Mouse (Mus musculus): Measurements from ENCODE around the gene Hcrtr1. TPM values are rescaled to one million over a fixed set of nuclear protein-coding genes. Genes with fewer than 3 reads are reported as not detected.

The Hcrtr1 gene
- polyA plus RNA-seq, 1 experiment from 2014 or later = 1.6 TPM

- 70% methylated on average over 6 of the region's 6 CpGs for WGBS
- Histone ChIP-seq H3K9ac (replicated peaks; ENCODE audit: low read length) (no peak overlapping the region), H3K9me3 (ENCODE audit: control insufficient read depth, low read length) (no peaks in the 10 kb centered on the region), H3K27me3 (ENCODE audit: control insufficient read depth, insufficient read depth, low read length) (peaks cover 2% of the 10 kb centered on the region; the same call in 1 of the 2 replicates), H3K4me2 (ENCODE audit: low read length) (no peak overlapping the region), H3K36me3 (ENCODE audit: control insufficient read depth, insufficient read depth, low read length) (no peaks in the 10 kb centered on the region), H3K4me1 (ENCODE audit: control insufficient read depth, insufficient read depth, low read length) (peaks cover under 1% of the 10 kb centered on the region; the same call in 1 of the 2 replicates), H3K4me3 (replicated peaks; ENCODE audit: low read depth, low read length) (no peak overlapping the region), H3K27ac (replicated peaks; ENCODE audit: low read depth, low read length) (no peak overlapping the region)
- ATAC-seq (ENCODE audit: low FRiP score, low TSS enrichment) (no peak), DNase-seq (no peak)
These were observed 5.8 kb downstream of the Hcrtr1 start for GRCm38 (mm10) chr4:130133399-130133798.

- Histone ChIP-seq H3K9me3 (ENCODE audit: control insufficient read depth, low read length) (no peaks in the 10 kb centered on the region), H3K9ac (replicated peaks; ENCODE audit: low read length) (no peak overlapping the region), H3K27me3 (ENCODE audit: control insufficient read depth, insufficient read depth, low read length) (no peaks in the 10 kb centered on the region), H3K4me2 (ENCODE audit: low read length) (no peak overlapping the region), H3K36me3 (ENCODE audit: control insufficient read depth, insufficient read depth, low read length) (peaks cover 13% of the 10 kb centered on the region), H3K27ac (replicated peaks; ENCODE audit: low read depth, low read length) (no peak overlapping the region), H3K4me1 (ENCODE audit: control insufficient read depth, insufficient read depth, low read length) (no peaks in the 10 kb centered on the region), H3K4me3 (replicated peaks; ENCODE audit: low read depth, low read length) (no peak overlapping the region)
- ATAC-seq (ENCODE audit: low FRiP score, low TSS enrichment) (no peak), DNase-seq (no peak)
- WGBS = 88% methylated on average over 7 of the region's 7 CpGs
These were observed 7.6 kb downstream of the Hcrtr1 start for GRCm38 (mm10) chr4:130131448-130132105.

GRCm38 (mm10) chr4:130130641-130131350, 8.4 kb downstream of the Hcrtr1 start:
- Histone ChIP-seq H3K9ac (replicated peaks; ENCODE audit: low read length) (no peak overlapping the region), H3K9me3 (ENCODE audit: control insufficient read depth, low read length) (no peaks in the 10 kb centered on the region), H3K4me2 (ENCODE audit: low read length) (no peak overlapping the region), H3K27ac (replicated peaks; ENCODE audit: low read depth, low read length) (no peak overlapping the region), H3K27me3 (ENCODE audit: control insufficient read depth, insufficient read depth, low read length) (no peaks in the 10 kb centered on the region), H3K4me1 (ENCODE audit: control insufficient read depth, insufficient read depth, low read length) (no peaks in the 10 kb centered on the region), H3K4me3 (replicated peaks; ENCODE audit: low read depth, low read length) (no peak overlapping the region), H3K36me3 (ENCODE audit: control insufficient read depth, insufficient read depth, low read length) (peaks cover 21% of the 10 kb centered on the region)
- ATAC-seq (ENCODE audit: low FRiP score, low TSS enrichment) (no peak), DNase-seq (no peak)
- WGBS = 53% methylated on average over 13 of the region's 13 CpGs

GRCm38 (mm10) chr4:130130082-130130481, 9.1 kb downstream of the Hcrtr1 start:
- no peak overlapping the region for H3K9ac ChIP-seq (replicated peaks; ENCODE audit: low read length)
- H3K4me1 ChIP-seq (ENCODE audit: control insufficient read depth, insufficient read depth, low read length) = no peaks in the 10 kb centered on the region
- DNase-seq = no peak
- H3K9me3 ChIP-seq (ENCODE audit: control insufficient read depth, low read length) = no peaks in the 10 kb centered on the region
- peaks cover 28% of the 10 kb centered on the region for H3K36me3 ChIP-seq (ENCODE audit: control insufficient read depth, insufficient read depth, low read length)
- no peak overlapping the region for H3K27ac ChIP-seq (replicated peaks; ENCODE audit: low read depth, low read length)
- no peak for ATAC-seq (ENCODE audit: low FRiP score, low TSS enrichment)
- no peaks in the 10 kb centered on the region for H3K27me3 ChIP-seq (ENCODE audit: control insufficient read depth, insufficient read depth, low read length)
- H3K4me2 ChIP-seq (ENCODE audit: low read length) = no peak overlapping the region
- H3K4me3 ChIP-seq (replicated peaks; ENCODE audit: low read depth, low read length) = no peak overlapping the region
- WGBS = 80% methylated on average over 10 of the region's 10 CpGs

- 87% methylated on average over 5 of the region's 5 CpGs for WGBS
- no peaks in the 10 kb centered on the region for H3K4me1 ChIP-seq (ENCODE audit: control insufficient read depth, insufficient read depth, low read length)
- DNase-seq = no peak
- no peak overlapping the region for H3K27ac ChIP-seq (replicated peaks; ENCODE audit: low read depth, low read length)
- no peak for ATAC-seq (ENCODE audit: low FRiP score, low TSS enrichment)
- no peak overlapping the region for H3K9ac ChIP-seq (replicated peaks; ENCODE audit: low read length)
- no peak overlapping the region for H3K4me3 ChIP-seq (replicated peaks; ENCODE audit: low read depth, low read length)
- no peaks in the 10 kb centered on the region for H3K9me3 ChIP-seq (ENCODE audit: control insufficient read depth, low read length)
- no peak overlapping the region for H3K4me2 ChIP-seq (ENCODE audit: low read length)
- H3K27me3 ChIP-seq (ENCODE audit: control insufficient read depth, insufficient read depth, low read length) = no peaks in the 10 kb centered on the region
- peaks cover 34% of the 10 kb centered on the region for H3K36me3 ChIP-seq (ENCODE audit: control insufficient read depth, insufficient read depth, low read length)
These were observed 10.3 kb downstream of the Hcrtr1 start for GRCm38 (mm10) chr4:130128907-130129306.

GRCm38 (mm10) chr4:130125935-130126334, 13.2 kb downstream of the Hcrtr1 start:
- no peak overlapping the region for H3K4me2 ChIP-seq (ENCODE audit: low read length)
- no peak for DNase-seq
- H3K9ac ChIP-seq (replicated peaks; ENCODE audit: low read length) = no peak overlapping the region
- no peaks in the 10 kb centered on the region for H3K4me1 ChIP-seq (ENCODE audit: control insufficient read depth, insufficient read depth, low read length)
- 91% methylated on average over 5 of the region's 5 CpGs for whole genome bisulfite sequencing
- no peaks in the 10 kb centered on the region for H3K27me3 ChIP-seq (ENCODE audit: control insufficient read depth, insufficient read depth, low read length)
- ATAC-seq (ENCODE audit: low FRiP score, low TSS enrichment) = no peak
- H3K9me3 ChIP-seq (ENCODE audit: control insufficient read depth, low read length) = no peaks in the 10 kb centered on the region
- peaks cover 59% of the 10 kb centered on the region for H3K36me3 ChIP-seq (ENCODE audit: control insufficient read depth, insufficient read depth, low read length)
- H3K27ac ChIP-seq (replicated peaks; ENCODE audit: low read depth, low read length) = no peak overlapping the region
- no peak overlapping the region for H3K4me3 ChIP-seq (replicated peaks; ENCODE audit: low read depth, low read length)

- H3K4me2 ChIP-seq (ENCODE audit: low read length) = no peak overlapping the region
- H3K36me3 ChIP-seq (ENCODE audit: control insufficient read depth, insufficient read depth, low read length) = peaks cover 59% of the 10 kb centered on the region
- no peaks in the 10 kb centered on the region for H3K9me3 ChIP-seq (ENCODE audit: control insufficient read depth, low read length)
- 96% methylated on average over 6 of the region's 6 CpGs for whole genome bisulfite sequencing
- ATAC-seq (ENCODE audit: low FRiP score, low TSS enrichment) (no peak), DNase-seq (no peak)
- H3K27me3 ChIP-seq (ENCODE audit: control insufficient read depth, insufficient read depth, low read length) = no peaks in the 10 kb centered on the region
- no peak overlapping the region for H3K27ac ChIP-seq (replicated peaks; ENCODE audit: low read depth, low read length)
- H3K4me1 ChIP-seq (ENCODE audit: control insufficient read depth, insufficient read depth, low read length) = no peaks in the 10 kb centered on the region
- H3K4me3 ChIP-seq (replicated peaks; ENCODE audit: low read depth, low read length) = no peak overlapping the region
- H3K9ac ChIP-seq (replicated peaks; ENCODE audit: low read length) = no peak overlapping the region
These were observed 14.0 kb downstream of the Hcrtr1 start for GRCm38 (mm10) chr4:130125164-130125563.

- H3K9ac ChIP-seq (replicated peaks; ENCODE audit: low read length) = no peak overlapping the region
- H3K36me3 ChIP-seq (ENCODE audit: control insufficient read depth, insufficient read depth, low read length) = peaks cover 59% of the 10 kb centered on the region
- H3K4me2 ChIP-seq (ENCODE audit: low read length) = no peak overlapping the region
- 89% methylated on average over 4 of the region's 4 CpGs for WGBS
- ATAC-seq (ENCODE audit: low FRiP score, low TSS enrichment) (no peak), DNase-seq (no peak)
- H3K4me3 ChIP-seq (replicated peaks; ENCODE audit: low read depth, low read length) = no peak overlapping the region
- no peaks in the 10 kb centered on the region for H3K9me3 ChIP-seq (ENCODE audit: control insufficient read depth, low read length)
- no peaks in the 10 kb centered on the region for H3K27me3 ChIP-seq (ENCODE audit: control insufficient read depth, insufficient read depth, low read length)
- H3K4me1 ChIP-seq (ENCODE audit: control insufficient read depth, insufficient read depth, low read length) = no peaks in the 10 kb centered on the region
- H3K27ac ChIP-seq (replicated peaks; ENCODE audit: low read depth, low read length) = no peak overlapping the region
These were observed 15.0 kb downstream of the Hcrtr1 start for GRCm38 (mm10) chr4:130124110-130124509.

GRCm38 (mm10) chr4:130123020-130123419, 16.1 kb downstream of the Hcrtr1 start:
- no peak for DNase-seq
- peaks cover 59% of the 10 kb centered on the region for H3K36me3 ChIP-seq (ENCODE audit: control insufficient read depth, insufficient read depth, low read length)
- no peak for ATAC-seq (ENCODE audit: low FRiP score, low TSS enrichment)
- no peaks in the 10 kb centered on the region for H3K27me3 ChIP-seq (ENCODE audit: control insufficient read depth, insufficient read depth, low read length)
- H3K9ac ChIP-seq (replicated peaks; ENCODE audit: low read length) = no peak overlapping the region
- no peak overlapping the region for H3K4me3 ChIP-seq (replicated peaks; ENCODE audit: low read depth, low read length)
- H3K27ac ChIP-seq (replicated peaks; ENCODE audit: low read depth, low read length) = no peak overlapping the region
- no peak overlapping the region for H3K4me2 ChIP-seq (ENCODE audit: low read length)
- WGBS = 82% methylated on average over 5 of the region's 5 CpGs
- H3K9me3 ChIP-seq (ENCODE audit: control insufficient read depth, low read length) = no peaks in the 10 kb centered on the region
- no peaks in the 10 kb centered on the region for H3K4me1 ChIP-seq (ENCODE audit: control insufficient read depth, insufficient read depth, low read length)

All from midbrain, embryonic 14.5 days (tissue).